Mouse (Mus musculus) liver, embryonic 14.5 days (tissue): ENCODE measurements around the gene Ank. TPM values are rescaled to one million over a fixed set of nuclear protein-coding genes. Genes with fewer than 3 reads are reported as not detected.

Experiments used
- ATAC-seq: fragments of 200-750 bp; cut with Nextera tagmentation; 2 replicates; pipeline ENCODE4 v1.8.0; 2017; ENCODE audit warnings: moderate number of reproducible peaks, mild to moderate bottlenecking, moderate library complexity; ENCODE audit not compliant: insufficient read depth
- DNase-seq, 3 experiments: peaks; one replicate each; pipeline ENCODE4 v3.0.0-alpha.2; 2012 to 2013; ENCODE audit warnings: low read depth in 3 of 3, low spot score in 3 of 3
- H3K27ac ChIP-seq: fragments of 300-500 bp; sonication (generic); 2 replicates; pipeline ENCODE4 v1.5.1; 2014; ENCODE audit warnings: moderate library complexity, mild to moderate bottlenecking, control low read depth, inconsistent platforms
- H3K27me3 ChIP-seq: fragments of 300-500 bp; sonication (generic); 2 replicates; pipeline ENCODE4 v1.6.1; 2014; ENCODE audit warnings: mild to moderate bottlenecking, low read length, moderate library complexity; ENCODE audit not compliant: control insufficient read depth, insufficient read depth
- H3K36me3 ChIP-seq: fragments of 300-500 bp; sonication (generic); replicated peaks from 2 replicates; pipeline ENCODE4 v1.6.1; 2014; ENCODE audit warnings: low read depth; ENCODE audit not compliant: control insufficient read depth, insufficient read depth
- H3K4me1 ChIP-seq, 2 experiments: fragments of 200-500 bp in 1 of 2; fragments of 300-500 bp in 1 of 2; sonication (generic) in 1 of 2; replicated peaks; 2 replicates each; pipeline ENCODE4 v1.6.1; 2012 to 2014; ENCODE audit warnings: antibody characterized with exemption in 1 of 2, inconsistent platforms in 1 of 2, low read length in 1 of 2; ENCODE audit not compliant: control insufficient read depth in 2 of 2, insufficient read depth in 2 of 2
- H3K4me2 ChIP-seq: fragments of 300-500 bp; sonication (generic); 2 replicates; pipeline ENCODE4 v1.6.1; 2014; ENCODE audit warnings: low read depth, mild to moderate bottlenecking, control low read depth, moderate library complexity
- H3K4me3 ChIP-seq, 2 experiments: fragments of 200-500 bp in 1 of 2; fragments of 300-500 bp in 1 of 2; sonication (generic) in 1 of 2; 2 replicates each; pipeline ENCODE4 v1.5.1; 2012 to 2014; ENCODE audit warnings: low read depth in 2 of 2, low read length in 2 of 2, mild to moderate bottlenecking in 2 of 2, control low read depth in 1 of 2, inconsistent platforms in 1 of 2, moderate library complexity in 1 of 2; ENCODE audit not compliant: insufficient read depth in 1 of 2
- H3K9ac ChIP-seq: fragments of 300-500 bp; sonication (generic); replicated peaks from 2 replicates; pipeline ENCODE4 v1.6.1; 2014; ENCODE audit warnings: mild to moderate bottlenecking, control low read depth, moderate library complexity
- H3K9me3 ChIP-seq: fragments of 300-500 bp; sonication (generic); 2 replicates; pipeline ENCODE4 v1.6.1; 2016; ENCODE audit warnings: low read length, mixed read lengths; ENCODE audit not compliant: control insufficient read depth
- CTCF ChIP-seq: IDR thresholded peaks from 2 replicates; pipeline ENCODE4 v1.5.1; 2016; ENCODE audit warnings: antibody characterized with exemption, low read depth, control low read depth
- EP300 ChIP-seq: IDR thresholded peaks from 2 replicates; pipeline ENCODE4 v1.6.1; 2016; ENCODE audit warnings: antibody characterized with exemption, low read depth
- WGBS: fragments of 180-500 bp; shearing (Covaris S2); extraction: QIAGEN DNeasy Blood & Tissue Kit; methylation state at CpG from one replicate; pipeline ENCODE4 v1.1.7; 2014; ENCODE audit not compliant: insufficient replicate concordance; 5-methylcytosine and 5-hydroxymethylcytosine counted together
- polyA plus RNA-seq, 2 experiments: library from polyadenylated mRNA; depleted of rRNA in 1 of 2; stranded (reverse) in 1 of 2; unstranded in 1 of 2; fragments of >200 nt; fragmentation: Nextera tagmentation in 1 of 2; extraction: Ambion mirVana in 1 of 2; gene quantifications; 2 replicates each; pipeline versions ENCODE4 v1.2.1 to v1.2.3; 2012 to 2014

Gene Ank
- polyA plus RNA-seq, 2 experiments, result 13.6 to 24.6 TPM

GRCm38 (mm10) chr15:27519857-27520256 lies 53.4 kb downstream of the Ank start:
- ATAC-seq, result no peak
- 70% methylated on average over 7 of the region's 7 CpGs for WGBS

GRCm38 (mm10) chr15:27525233-27526005 lies 58.9 kb downstream of the Ank start:
- DNase-seq, result no peak
- Histone ChIP-seq H3K4me3 (no peak overlapping the region), H3K27ac (no peak overlapping the region), H3K9me3 (no peaks in the 10 kb centered on the region), H3K27me3 (no peaks in the 10 kb centered on the region), H3K36me3 (no peaks in the 10 kb centered on the region), H3K4me1 (no peaks in the 10 kb centered on the region; a peak in 2 of 4 replicates), H3K9ac (no peak overlapping the region), H3K4me2 (no peak overlapping the region)
- 67% methylated on average over 12 of the region's 12 CpGs for whole genome bisulfite sequencing
- TF ChIP-seq CTCF, result no peak
- no peak for TF ChIP-seq EP300
- ATAC-seq, result no peak; the same call in 1 of the 2 replicates

More at GRCm38 (mm10) chr15:27519857-27520256, 53.4 kb downstream of the Ank start:
- H3K9me3 ChIP-seq, result no peaks in the 10 kb centered on the region
- no peak overlapping the region for H3K9ac ChIP-seq
- TF ChIP-seq CTCF (no peak), EP300 (no peak)
- no peak overlapping the region for H3K4me3 ChIP-seq
- no peak overlapping the region for H3K27ac ChIP-seq
- no peaks in the 10 kb centered on the region for H3K27me3 ChIP-seq
- H3K4me2 ChIP-seq, result no peak overlapping the region
- H3K4me1 ChIP-seq, result peaks cover 0 to 8% of the 10 kb centered on the region in 2 experiments; a peak in 2 of 4 replicates
- no peaks in the 10 kb centered on the region for H3K36me3 ChIP-seq
- no peak for DNase-seq

GRCm38 (mm10) chr15:27528896-27529295 lies 62.4 kb downstream of the Ank start:
- Histone ChIP-seq H3K4me3 (no peak overlapping the region), H3K9ac (no peak overlapping the region), H3K27ac (no peak overlapping the region), H3K36me3 (no peaks in the 10 kb centered on the region), H3K27me3 (no peaks in the 10 kb centered on the region), H3K9me3 (no peaks in the 10 kb centered on the region), H3K4me1 (no peaks in the 10 kb centered on the region), H3K4me2 (no peak overlapping the region)
- ATAC-seq (no peak), DNase-seq (no peak)
- WGBS, result 55% methylated on average over 4 of the region's 4 CpGs
- TF ChIP-seq EP300 (no peak), CTCF (no peak)

GRCm38 (mm10) chr15:27530023-27530422 lies 63.5 kb downstream of the Ank start:
- no peak overlapping the region for H3K4me3 ChIP-seq
- no peaks in the 10 kb centered on the region for H3K9me3 ChIP-seq
- no peak for TF ChIP-seq CTCF
- TF ChIP-seq EP300, result no peak
- ATAC-seq, result no peak
- H3K4me2 ChIP-seq, result no peak overlapping the region
- no peak overlapping the region for H3K27ac ChIP-seq
- H3K4me1 ChIP-seq, result no peaks in the 10 kb centered on the region
- 45% methylated on average over 4 of the region's 4 CpGs for WGBS
- no peaks in the 10 kb centered on the region for H3K36me3 ChIP-seq
- H3K27me3 ChIP-seq, result no peaks in the 10 kb centered on the region
- no peak for DNase-seq
- no peak overlapping the region for H3K9ac ChIP-seq

- Histone ChIP-seq H3K4me2 (no peak overlapping the region), H3K9ac (no peak overlapping the region), H3K9me3 (no peaks in the 10 kb centered on the region), H3K36me3 (no peaks in the 10 kb centered on the region), H3K27ac (no peak overlapping the region), H3K27me3 (no peaks in the 10 kb centered on the region), H3K4me3 (no peak overlapping the region), H3K4me1 (0 out of 4 replicates have a peak, but pooled peaks cover 0 to 2% of the 10 kb centered on the region in 2 experiments)
- ATAC-seq (no peak), DNase-seq (no peak)
- TF ChIP-seq EP300, result no peak
- no peak for TF ChIP-seq CTCF
- WGBS, result 36% methylated on average over 3 of the region's 3 CpGs
Observed at GRCm38 (mm10) chr15:27533036-27533435, 66.6 kb downstream of the Ank start.
